Mouse (Mus musculus): ENCODE data around the gene Pate2. TPM values are rescaled to one million over a fixed set of nuclear protein-coding genes. Genes with fewer than 3 reads are reported as not detected.

Gene Pate2
- polyA plus RNA-seq (2015; fragmentation: Nextera tagmentation; extraction: Ambion mirVana), result 0.30 and 0.72 TPM in 2 replicates

- H3K27ac ChIP-seq (ENCODE audit: low read length), result peak within 1 kb of the TSS; percentile 90
- peak within 1 kb of the TSS; percentile 82 for H3K9ac ChIP-seq (ENCODE audit: low read length)
- H3K27me3 ChIP-seq (ENCODE audit: control insufficient read depth, insufficient read depth, low read depth, low read length), result peaks cover 9% of the 10 kb centered on the region
- H3K4me2 ChIP-seq (ENCODE audit: low read depth, low read length), result peak within 1 kb of the TSS; percentile 72
- under 1% methylated on average over 86 of the region's 86 CpGs for WGBS
- H3K9me3 ChIP-seq (ENCODE audit: control insufficient read depth, low read length), result no peaks in the 10 kb centered on the region
- H3K4me3 ChIP-seq (ENCODE audit: low read length), result peak within 1 kb of the TSS; percentile 85
- H3K36me3 ChIP-seq (ENCODE audit: control insufficient read depth, insufficient read depth, low read length), result peaks cover 19% of the 10 kb centered on the region
- ATAC-seq (ENCODE audit: low read depth), result peak; percentile 98
- peaks cover 11% of the 10 kb centered on the region; the same call in 1 of the 2 replicates for H3K4me1 ChIP-seq (replicated peaks; ENCODE audit: control insufficient read depth, insufficient read depth, low read length)
Measured at GRCm38 (mm10) chr9:35569571-35570534, at the start of gene Pate2, which contains the start of gene Hyls1. TSS of gene Pate2 (plus strand) at chr9:35570284. TSS of gene Hyls1 (minus strand) at chr9:35570398.

- Histone ChIP-seq H3K4me1 (replicated peaks; ENCODE audit: control insufficient read depth, insufficient read depth, low read length) (peaks cover 15% of the 10 kb centered on the region), H3K27ac (ENCODE audit: low read length) (no peak overlapping the region), H3K9ac (ENCODE audit: low read length) (no peak overlapping the region), H3K4me2 (ENCODE audit: low read depth, low read length) (no peak overlapping the region), H3K9me3 (ENCODE audit: control insufficient read depth, low read length) (no peaks in the 10 kb centered on the region), H3K36me3 (ENCODE audit: control insufficient read depth, insufficient read depth, low read length) (no peaks in the 10 kb centered on the region), H3K27me3 (ENCODE audit: control insufficient read depth, insufficient read depth, low read depth, low read length) (no peaks in the 10 kb centered on the region), H3K4me3 (ENCODE audit: low read length) (no peak overlapping the region)
- ATAC-seq (ENCODE audit: low read depth), result no peak
- WGBS, result 64% methylated on average over 6 of the region's 6 CpGs
Measured at GRCm38 (mm10) chr9:35520631-35521348, 49.3 kb upstream of the Pate2 start.

GRCm38 (mm10) chr9:35522241-35522640 is 47.8 kb upstream of the Pate2 start:
- H3K27me3 ChIP-seq (ENCODE audit: control insufficient read depth, insufficient read depth, low read depth, low read length), result no peaks in the 10 kb centered on the region
- H3K4me2 ChIP-seq (ENCODE audit: low read depth, low read length), result no peak overlapping the region
- H3K9ac ChIP-seq (ENCODE audit: low read length), result no peak overlapping the region
- H3K36me3 ChIP-seq (ENCODE audit: control insufficient read depth, insufficient read depth, low read length), result no peaks in the 10 kb centered on the region
- 70% methylated on average over 2 of the region's 2 CpGs for WGBS
- H3K27ac ChIP-seq (ENCODE audit: low read length), result no peak overlapping the region
- no peaks in the 10 kb centered on the region for H3K9me3 ChIP-seq (ENCODE audit: control insufficient read depth, low read length)
- no peak overlapping the region for H3K4me3 ChIP-seq (ENCODE audit: low read length)
- no peak for ATAC-seq (ENCODE audit: low read depth)
- H3K4me1 ChIP-seq (replicated peaks; ENCODE audit: control insufficient read depth, insufficient read depth, low read length), result peaks cover 15% of the 10 kb centered on the region

- Histone ChIP-seq H3K9me3 (ENCODE audit: control insufficient read depth, low read length) (no peaks in the 10 kb centered on the region), H3K4me3 (ENCODE audit: low read length) (no peak overlapping the region), H3K27me3 (ENCODE audit: control insufficient read depth, insufficient read depth, low read depth, low read length) (no peaks in the 10 kb centered on the region), H3K4me1 (replicated peaks; ENCODE audit: control insufficient read depth, insufficient read depth, low read length) (peaks cover 15% of the 10 kb centered on the region), H3K4me2 (ENCODE audit: low read depth, low read length) (no peak overlapping the region), H3K9ac (ENCODE audit: low read length) (no peak overlapping the region), H3K27ac (ENCODE audit: low read length) (peak overlapping the region; percentile 35), H3K36me3 (ENCODE audit: control insufficient read depth, insufficient read depth, low read length) (no peaks in the 10 kb centered on the region)
- WGBS, result 68% methylated on average over 1 of the region's 1 CpGs
- ATAC-seq (ENCODE audit: low read depth), result peak; percentile 36
Measured at GRCm38 (mm10) chr9:35522821-35523515, 47.1 kb upstream of the Pate2 start.

GRCm38 (mm10) chr9:35523541-35523940 is 46.5 kb upstream of the Pate2 start:
- WGBS, result 25% methylated on average over 5 of the region's 5 CpGs
- peak overlapping the region; percentile 35 for H3K27ac ChIP-seq (ENCODE audit: low read length)

GRCm38 (mm10) chr9:35523941-35524411 is 46.1 kb upstream of the Pate2 start:
- Histone ChIP-seq H3K9me3 (ENCODE audit: control insufficient read depth, low read length) (no peaks in the 10 kb centered on the region), H3K27ac (ENCODE audit: low read length) (peak overlapping the region; percentile 21; the same call in 1 of the 2 replicates), H3K4me1 (replicated peaks; ENCODE audit: control insufficient read depth, insufficient read depth, low read length) (peaks cover 15% of the 10 kb centered on the region), H3K36me3 (ENCODE audit: control insufficient read depth, insufficient read depth, low read length) (no peaks in the 10 kb centered on the region), H3K27me3 (ENCODE audit: control insufficient read depth, insufficient read depth, low read depth, low read length) (no peaks in the 10 kb centered on the region), H3K4me2 (ENCODE audit: low read depth, low read length) (no peak overlapping the region), H3K9ac (ENCODE audit: low read length) (no peak overlapping the region), H3K4me3 (ENCODE audit: low read length) (no peak overlapping the region)
- peak; percentile 78 for ATAC-seq (ENCODE audit: low read depth)
- WGBS, result 19% methylated on average over 7 of the region's 7 CpGs

More at GRCm38 (mm10) chr9:35523541-35523940, 46.5 kb upstream of the Pate2 start:
- no peak overlapping the region for H3K4me2 ChIP-seq (ENCODE audit: low read depth, low read length)
- peak; percentile 90 for ATAC-seq (ENCODE audit: low read depth)
- H3K4me3 ChIP-seq (ENCODE audit: low read length), result no peak overlapping the region
- no peaks in the 10 kb centered on the region for H3K36me3 ChIP-seq (ENCODE audit: control insufficient read depth, insufficient read depth, low read length)
- H3K27me3 ChIP-seq (ENCODE audit: control insufficient read depth, insufficient read depth, low read depth, low read length), result no peaks in the 10 kb centered on the region
- H3K9me3 ChIP-seq (ENCODE audit: control insufficient read depth, low read length), result no peaks in the 10 kb centered on the region
- no peak overlapping the region for H3K9ac ChIP-seq (ENCODE audit: low read length)
- H3K4me1 ChIP-seq (replicated peaks; ENCODE audit: control insufficient read depth, insufficient read depth, low read length), result peaks cover 15% of the 10 kb centered on the region

- no peak overlapping the region for H3K27ac ChIP-seq (ENCODE audit: low read length)
- WGBS, result 47% methylated on average over 3 of the region's 3 CpGs
- no peaks in the 10 kb centered on the region for H3K36me3 ChIP-seq (ENCODE audit: control insufficient read depth, insufficient read depth, low read length)
- no peak overlapping the region for H3K9ac ChIP-seq (ENCODE audit: low read length)
- ATAC-seq (ENCODE audit: low read depth), result no peak
- H3K9me3 ChIP-seq (ENCODE audit: control insufficient read depth, low read length), result no peaks in the 10 kb centered on the region
- H3K4me3 ChIP-seq (ENCODE audit: low read length), result no peak overlapping the region
- H3K4me1 ChIP-seq (replicated peaks; ENCODE audit: control insufficient read depth, insufficient read depth, low read length), result peaks cover under 1% of the 10 kb centered on the region; the same call in 1 of the 2 replicates
- no peak overlapping the region for H3K4me2 ChIP-seq (ENCODE audit: low read depth, low read length)
- no peaks in the 10 kb centered on the region for H3K27me3 ChIP-seq (ENCODE audit: control insufficient read depth, insufficient read depth, low read depth, low read length)
Measured at GRCm38 (mm10) chr9:35529141-35529540, 40.9 kb upstream of the Pate2 start.

GRCm38 (mm10) chr9:35529796-35530195 is 40.3 kb upstream of the Pate2 start:
- no peak for ATAC-seq (ENCODE audit: low read depth)
- H3K27me3 ChIP-seq (ENCODE audit: control insufficient read depth, insufficient read depth, low read depth, low read length), result no peaks in the 10 kb centered on the region
- H3K4me2 ChIP-seq (ENCODE audit: low read depth, low read length), result no peak overlapping the region
- H3K4me3 ChIP-seq (ENCODE audit: low read length), result no peak overlapping the region
- WGBS, result 8% methylated on average over 1 of the region's 1 CpGs
- no peaks in the 10 kb centered on the region for H3K9me3 ChIP-seq (ENCODE audit: control insufficient read depth, low read length)
- H3K36me3 ChIP-seq (ENCODE audit: control insufficient read depth, insufficient read depth, low read length), result no peaks in the 10 kb centered on the region
- H3K27ac ChIP-seq (ENCODE audit: low read length), result no peak overlapping the region
- H3K4me1 ChIP-seq (replicated peaks; ENCODE audit: control insufficient read depth, insufficient read depth, low read length), result no peaks in the 10 kb centered on the region
- H3K9ac ChIP-seq (ENCODE audit: low read length), result no peak overlapping the region
